Mouse (Mus musculus): ENCODE measurements around the gene Nat8f5.
"Not testable (repeated sequence)": the region's sequence is repeated elsewhere in the genome, so short reads cannot be mapped to it uniquely, and the experiment has no call there.

The Nat8f5 gene

GRCm38 (mm10) chr6:85838674-85839073 lies 17.9 kb upstream of the Nat8f5 start:
- in situ Hi-C loops (cut with MboI; ENCODE audit: low pct_unique_long_range_greater_than_20kb in 1 of 2, low sequenced_read_pairs in 2 of 2, unreplicated experiment in 1 of 2), result no loop called here

- in situ Hi-C loops (cut with MboI; ENCODE audit: low pct_unique_long_range_greater_than_20kb in 1 of 2, low sequenced_read_pairs in 2 of 2, unreplicated experiment in 1 of 2), result not testable (repeated sequence)
These were observed 16.5 kb upstream of the Nat8f5 start for GRCm38 (mm10) chr6:85837307-85837706.

DNA sequence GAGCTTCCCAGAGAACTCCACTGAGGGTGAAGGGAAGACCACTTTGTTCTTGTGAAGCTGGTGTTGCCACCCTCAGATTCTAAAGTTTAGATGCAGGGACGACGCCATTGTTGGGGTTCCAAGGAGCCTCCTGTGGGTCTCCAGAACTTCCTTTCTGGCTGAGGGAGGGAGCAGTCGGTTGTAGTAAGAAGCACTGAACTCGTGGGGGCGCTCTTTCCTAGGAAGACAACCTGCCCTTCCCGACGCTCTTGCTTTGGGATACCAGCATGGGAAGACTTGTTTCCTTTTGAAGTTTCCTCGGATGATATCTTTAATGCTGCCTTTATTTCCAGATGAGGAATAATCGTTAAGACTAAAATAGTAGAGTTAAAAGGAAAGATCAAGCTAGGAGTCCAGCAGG lies 16.1 kb upstream of the Nat8f5 start:
- in situ Hi-C loops (cut with MboI; ENCODE audit: low pct_unique_long_range_greater_than_20kb in 1 of 2, low sequenced_read_pairs in 2 of 2, unreplicated experiment in 1 of 2), result not testable (repeated sequence)

DNA sequence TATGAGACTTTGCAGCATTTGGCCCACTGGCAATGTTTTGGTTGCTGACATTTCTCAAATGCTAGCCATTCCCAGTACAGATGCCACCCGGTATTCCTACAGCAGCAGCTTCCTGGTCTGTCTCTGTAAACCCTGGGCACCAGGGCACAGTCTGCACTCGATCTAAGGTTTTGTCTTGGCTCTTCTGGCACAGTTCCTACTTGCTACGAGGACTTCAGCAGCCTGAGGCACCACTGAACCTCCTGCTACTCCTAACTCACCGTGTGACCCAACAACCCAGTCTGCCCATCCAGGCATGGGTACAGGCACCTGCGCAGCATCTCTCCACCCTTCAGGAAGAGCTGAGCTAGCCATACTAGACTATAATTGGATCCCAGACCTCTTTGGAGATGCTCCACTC lies 15.3 kb upstream of the Nat8f5 start:
- in situ Hi-C loops (cut with MboI; ENCODE audit: low pct_unique_long_range_greater_than_20kb in 1 of 2, low sequenced_read_pairs in 2 of 2, unreplicated experiment in 1 of 2), result not testable (repeated sequence)

- in situ Hi-C loops (cut with MboI; ENCODE audit: low pct_unique_long_range_greater_than_20kb in 1 of 2, low sequenced_read_pairs in 2 of 2, unreplicated experiment in 1 of 2), result not testable (repeated sequence)
These were observed 14.3 kb upstream of the Nat8f5 start for GRCm38 (mm10) chr6:85835104-85835503.

GRCm38 (mm10) chr6:85834504-85835100 lies 13.8 kb upstream of the Nat8f5 start:
- in situ Hi-C loops (cut with MboI; ENCODE audit: low pct_unique_long_range_greater_than_20kb in 1 of 2, low sequenced_read_pairs in 2 of 2, unreplicated experiment in 1 of 2), result loop anchor here in 1 of 2 experiments (5.0 kb wide), 1 partner anchor 173 kb away; no protein-coding TSS in a partner anchor

- in situ Hi-C loops (cut with MboI; ENCODE audit: low pct_unique_long_range_greater_than_20kb in 1 of 2, low sequenced_read_pairs in 2 of 2, unreplicated experiment in 1 of 2), result loop anchor here in 1 of 2 experiments (5.0 kb wide), 1 partner anchor 175 kb away; no protein-coding TSS in a partner anchor
These were observed 11.1 kb upstream of the Nat8f5 start, which contains the start of gene Nat8 for GRCm38 (mm10) chr6:85831796-85832321. Gene Nat8 (minus strand): TSS chr6:85832082.

- in situ Hi-C loops (cut with MboI; ENCODE audit: low pct_unique_long_range_greater_than_20kb in 1 of 2, low sequenced_read_pairs in 2 of 2, unreplicated experiment in 1 of 2), result no loop called here
These were observed 8.7 kb upstream of the Nat8f5 start for GRCm38 (mm10) chr6:85829462-85829861.

DNA sequence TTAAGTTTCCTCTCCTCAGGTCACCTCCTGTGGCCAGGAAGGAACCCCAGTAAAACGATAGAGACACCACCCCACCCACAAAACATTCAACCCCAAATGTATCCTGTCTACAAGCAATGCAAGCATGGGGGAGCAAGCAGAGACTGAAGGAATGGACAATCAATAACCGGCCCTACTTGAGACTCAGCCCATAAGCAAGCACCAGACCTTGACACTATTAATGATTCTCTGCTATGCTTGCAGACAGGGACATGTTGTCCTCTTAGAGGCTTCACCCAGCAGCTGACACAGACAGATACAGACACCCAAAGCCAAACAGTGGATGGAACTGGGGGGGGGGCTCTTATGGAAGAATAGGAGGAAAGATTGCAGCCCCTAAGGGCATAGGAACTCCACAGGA lies 5.1 kb upstream of the Nat8f5 start:
- in situ Hi-C loops (cut with MboI; ENCODE audit: low pct_unique_long_range_greater_than_20kb in 1 of 2, low sequenced_read_pairs in 2 of 2, unreplicated experiment in 1 of 2), result no loop called here

- in situ Hi-C loops (cut with MboI; ENCODE audit: low pct_unique_long_range_greater_than_20kb in 1 of 2, low sequenced_read_pairs in 2 of 2, unreplicated experiment in 1 of 2), result no loop called here
These were observed 2.8 kb upstream of the Nat8f5 start for GRCm38 (mm10) chr6:85823382-85824090.

- in situ Hi-C loops (cut with MboI; ENCODE audit: low pct_unique_long_range_greater_than_20kb in 1 of 2, low sequenced_read_pairs in 2 of 2, unreplicated experiment in 1 of 2), result no loop called here
These were observed 1.5 kb upstream of the Nat8f5 start for GRCm38 (mm10) chr6:85822286-85822685.

GRCm38 (mm10) chr6:85818338-85818737 lies 2.4 kb downstream of the Nat8f5 start:
- in situ Hi-C loops (cut with MboI; ENCODE audit: low pct_unique_long_range_greater_than_20kb in 1 of 2, low sequenced_read_pairs in 2 of 2, unreplicated experiment in 1 of 2), result no loop called here

- in situ Hi-C loops (cut with MboI; ENCODE audit: low pct_unique_long_range_greater_than_20kb in 1 of 2, low sequenced_read_pairs in 2 of 2, unreplicated experiment in 1 of 2), result no loop called here
These were observed 7.4 kb downstream of the Nat8f5 start for GRCm38 (mm10) chr6:85813339-85813738.

GRCm38 (mm10) chr6:85810942-85811537 lies 9.7 kb downstream of the Nat8f5 start:
- in situ Hi-C loops (cut with MboI; ENCODE audit: low pct_unique_long_range_greater_than_20kb in 1 of 2, low sequenced_read_pairs in 2 of 2, unreplicated experiment in 1 of 2), result not testable (repeated sequence)

- in situ Hi-C loops (cut with MboI; ENCODE audit: low pct_unique_long_range_greater_than_20kb in 1 of 2, low sequenced_read_pairs in 2 of 2, unreplicated experiment in 1 of 2), result not testable (repeated sequence)
These were observed 10.3 kb downstream of the Nat8f5 start for GRCm38 (mm10) chr6:85810514-85810913.

DNA sequence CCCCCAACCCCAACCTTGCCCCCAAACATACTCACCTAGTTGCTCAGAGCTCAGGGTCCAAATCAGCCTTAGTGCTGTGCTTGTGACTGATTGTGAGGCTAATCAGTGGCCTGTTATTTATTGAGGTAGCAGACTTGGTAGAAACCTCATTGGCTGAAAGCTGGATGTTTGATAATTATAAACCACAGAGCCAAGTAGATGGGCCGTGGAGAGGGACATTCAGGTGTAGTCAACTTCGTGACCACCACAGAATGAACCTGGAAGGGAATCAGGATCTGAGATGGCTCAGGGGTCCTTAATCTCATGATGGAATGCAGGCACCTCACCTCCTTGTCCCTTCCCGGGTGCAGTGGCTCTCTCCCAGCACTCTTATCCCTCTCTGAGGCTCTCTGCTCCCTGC lies 11.0 kb downstream of the Nat8f5 start:
- in situ Hi-C loops (cut with MboI; ENCODE audit: low pct_unique_long_range_greater_than_20kb in 1 of 2, low sequenced_read_pairs in 2 of 2, unreplicated experiment in 1 of 2), result not testable (repeated sequence)

DNA sequence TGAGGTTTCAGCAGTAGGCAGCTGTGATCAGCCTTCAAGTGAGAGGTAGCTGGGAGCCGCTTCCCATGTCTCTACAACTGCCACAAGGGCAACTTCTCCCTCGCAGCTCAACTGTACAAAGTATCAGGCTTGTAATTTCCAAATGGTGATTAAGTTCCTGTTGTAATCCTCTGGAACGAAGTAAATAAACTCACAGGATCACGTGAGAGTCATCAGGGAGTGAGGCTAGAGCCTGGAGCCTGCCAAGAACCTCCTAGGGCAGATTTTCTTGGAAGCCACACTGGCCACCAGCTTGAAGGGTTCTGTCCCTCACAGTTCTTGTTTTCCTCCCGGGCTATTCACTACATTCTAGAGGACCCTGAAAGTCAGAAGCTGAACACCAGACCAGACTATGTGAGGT lies 17.6 kb downstream of the Nat8f5 start:
- in situ Hi-C loops (cut with MboI; ENCODE audit: low pct_unique_long_range_greater_than_20kb in 1 of 2, low sequenced_read_pairs in 2 of 2, unreplicated experiment in 1 of 2), result not testable (repeated sequence)
